Mouse (Mus musculus) adrenal gland, adult 10 weeks (tissue): Measurements from ENCODE around the gene Lsg1. TPM values are rescaled to one million over a fixed set of nuclear protein-coding genes. Genes with fewer than 3 reads are reported as not detected.

Source experiments
- polyA plus RNA-seq: library from polyadenylated mRNA; stranded (reverse); fragments of 350-450 nt; fragmentation: Illumina TruSeq; extraction: RNeasy Lipid Tissue Mini Kit (QIAGEN cat#74804); gene quantifications from one replicate; pipeline ENCODE4 v1.2.3, GENCODE M21; 2014; ENCODE audit warnings: low read depth, low replicate concordance

Lsg1 gene
- polyA plus RNA-seq, result 24.1 TPM

DNA sequence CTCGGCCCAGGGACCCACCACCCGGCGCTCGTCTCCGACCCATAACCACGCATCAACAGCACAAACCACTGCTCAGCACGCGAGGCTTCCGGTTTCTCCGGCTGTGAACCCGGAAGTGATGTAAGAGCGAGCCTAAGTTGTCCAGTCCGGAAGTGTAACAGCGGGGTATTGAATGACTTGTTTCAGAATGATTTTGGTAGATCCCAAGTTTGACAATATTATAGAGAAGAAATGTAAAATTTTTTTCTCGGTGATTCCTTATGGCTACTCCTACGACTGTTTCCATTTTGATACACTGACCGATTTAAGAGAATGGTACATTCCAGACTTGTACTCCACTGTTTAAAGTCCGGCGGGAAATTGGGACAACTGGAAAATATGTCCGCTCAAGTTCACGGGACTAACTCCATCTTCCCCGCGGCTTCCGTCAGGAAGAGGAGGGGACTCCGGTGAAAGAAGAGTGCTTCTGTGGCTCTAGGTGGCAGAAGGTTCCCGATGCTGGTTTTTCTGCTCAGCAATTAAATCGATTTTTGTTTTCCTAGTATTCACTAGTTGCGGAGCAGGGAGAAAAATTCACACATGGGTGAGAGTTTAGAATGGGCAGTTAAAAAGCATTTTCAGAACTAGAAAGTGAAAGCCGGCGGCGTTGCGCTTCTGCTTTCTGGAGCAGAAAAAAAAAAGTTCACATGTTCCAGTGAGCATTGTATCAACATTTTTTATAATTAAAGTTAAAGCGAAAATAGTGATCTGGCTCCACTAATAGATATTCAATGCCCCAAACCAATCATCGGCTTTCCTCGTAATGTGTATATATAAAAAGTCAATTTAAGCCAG, at the start of gene Lsg1:
Lsg1 (minus strand) TSS at position 99 of the 834 bp plus-strand sequence.

DNA sequence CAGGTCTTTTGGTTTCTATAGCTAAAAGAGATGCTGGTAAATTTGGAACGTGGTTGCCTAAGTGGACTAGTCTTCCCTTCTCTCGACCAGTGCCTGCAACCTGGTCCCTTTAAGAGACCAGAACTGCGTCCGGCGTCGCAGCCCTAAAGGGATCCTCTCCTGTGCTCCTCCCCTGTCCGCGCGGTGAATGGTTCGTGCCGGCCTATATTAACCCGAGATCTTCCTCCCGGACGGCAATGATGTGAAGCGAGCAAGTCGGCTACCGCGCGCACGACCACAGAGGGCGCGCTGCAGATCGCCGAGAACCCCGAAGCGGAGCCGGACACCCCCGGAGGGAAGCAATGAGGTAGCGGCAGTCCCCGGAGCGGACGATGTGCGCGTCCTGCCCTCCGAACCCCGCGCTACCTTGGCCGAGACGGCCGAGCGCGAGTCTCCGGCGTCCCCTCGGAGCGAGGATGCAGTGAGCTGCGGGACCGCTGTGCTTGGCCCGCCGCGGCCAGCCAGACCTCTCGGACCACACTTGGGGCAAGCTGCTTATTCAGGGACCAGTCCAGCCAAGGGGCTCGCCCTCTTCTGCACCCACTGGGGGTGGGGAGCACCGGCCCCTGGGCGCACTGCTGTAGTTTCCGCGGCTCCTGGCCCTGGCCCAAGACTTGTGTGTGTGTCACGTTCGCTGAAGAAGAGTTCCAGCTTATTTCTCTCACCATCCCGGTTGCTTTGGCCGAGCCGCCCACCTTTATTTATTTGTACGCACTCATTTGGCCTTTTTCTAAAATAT, 12.3 kb upstream of the Lsg1 start, which contains the start of gene Fam43a:
Fam43a (plus strand) TSS at position 233 of the 778 bp plus-strand sequence.

GRCm38 (mm10) chr16:30550748-30551192, 36.6 kb downstream of the Lsg1 start, which contains the start of gene Tmem44:
TSS of gene Tmem44 (minus strand) at chr16:30550842.

Other genes with a start within 250 kb of the Lsg1 start
- 143 TPM for gene Atp13a3, start 181.6 kb downstream of the Lsg1 start, polyA plus RNA-seq
- gene Tmem44, start 36.8 kb downstream of the Lsg1 start, polyA plus RNA-seq, result 1.4 TPM
- 15.0 TPM for gene Fam43a, start 12.1 kb upstream of the Lsg1 start, polyA plus RNA-seq